Mouse (Mus musculus) forelimb bud, embryonic 11.5 days (tissue): ENCODE data around the gene H2afy.

Source experiments
- DNase-seq: peaks from one replicate; pipeline ENCODE4 v3.0.0-alpha.2; 2012; ENCODE audit warnings: low read depth, low spot score

The H2afy gene

DNA sequence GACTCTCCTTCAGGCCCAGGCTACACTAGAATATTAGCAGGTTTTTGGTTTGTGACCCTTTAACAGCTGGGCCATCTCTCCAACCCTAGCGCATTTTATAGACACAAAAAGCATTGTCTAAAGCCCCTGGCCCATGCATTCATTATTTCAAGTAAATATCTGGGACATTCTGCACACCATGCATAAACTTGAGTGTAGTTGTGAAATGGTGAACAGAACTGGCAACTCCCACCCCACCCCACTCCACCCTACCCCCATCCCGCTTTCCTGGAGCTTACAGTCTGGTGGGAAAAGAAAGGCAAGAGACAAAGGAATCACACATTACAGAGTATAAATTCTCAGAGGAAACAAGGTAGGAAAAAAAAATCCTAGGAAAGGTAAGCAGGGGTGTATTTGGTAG lies at the start of gene H2afy:
H2afy (minus strand) TSS at position 162 of the 400 bp plus-strand sequence.
- no peak for DNase-seq

DNA sequence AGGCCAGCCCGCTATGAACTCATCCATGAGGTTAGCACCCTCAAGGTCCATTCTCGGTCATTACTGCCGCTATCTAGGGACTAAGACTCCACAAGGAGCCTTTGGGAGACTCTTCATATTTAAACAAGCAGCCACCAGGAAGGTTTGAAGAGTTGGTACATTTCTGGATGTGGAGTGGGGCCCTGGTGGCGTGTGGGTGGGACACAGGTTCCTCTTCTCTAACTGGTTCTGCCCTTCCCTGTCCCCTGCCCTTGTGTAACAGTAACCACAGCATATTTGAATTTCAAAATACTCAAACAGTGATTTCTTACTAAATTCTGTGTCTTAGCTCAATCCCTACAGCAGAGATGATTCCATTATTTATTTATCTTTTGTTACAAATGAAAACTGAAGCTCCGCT lies 47.5 kb upstream of the H2afy start:
- no peak for DNase-seq

DNA sequence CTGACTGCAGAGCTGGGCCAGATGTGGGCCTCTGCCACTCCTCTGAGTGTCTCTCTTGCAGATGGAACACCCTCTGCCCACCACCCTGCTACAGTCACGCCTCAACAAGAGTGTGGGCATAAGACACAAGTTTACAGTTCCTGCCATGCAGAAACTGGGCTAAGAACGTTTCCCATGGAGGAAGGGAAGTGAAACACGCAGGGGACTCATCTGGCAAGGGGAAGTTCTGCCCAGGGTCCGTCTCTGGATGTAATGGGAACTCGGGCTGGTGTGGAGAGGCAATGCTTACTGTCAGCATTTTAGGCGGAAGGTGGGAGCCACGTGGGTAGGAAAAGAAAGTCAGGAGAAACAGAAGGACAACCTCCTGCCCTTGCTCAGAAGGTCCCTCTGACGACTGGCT lies 45.3 kb upstream of the H2afy start:
- no peak for DNase-seq

DNA sequence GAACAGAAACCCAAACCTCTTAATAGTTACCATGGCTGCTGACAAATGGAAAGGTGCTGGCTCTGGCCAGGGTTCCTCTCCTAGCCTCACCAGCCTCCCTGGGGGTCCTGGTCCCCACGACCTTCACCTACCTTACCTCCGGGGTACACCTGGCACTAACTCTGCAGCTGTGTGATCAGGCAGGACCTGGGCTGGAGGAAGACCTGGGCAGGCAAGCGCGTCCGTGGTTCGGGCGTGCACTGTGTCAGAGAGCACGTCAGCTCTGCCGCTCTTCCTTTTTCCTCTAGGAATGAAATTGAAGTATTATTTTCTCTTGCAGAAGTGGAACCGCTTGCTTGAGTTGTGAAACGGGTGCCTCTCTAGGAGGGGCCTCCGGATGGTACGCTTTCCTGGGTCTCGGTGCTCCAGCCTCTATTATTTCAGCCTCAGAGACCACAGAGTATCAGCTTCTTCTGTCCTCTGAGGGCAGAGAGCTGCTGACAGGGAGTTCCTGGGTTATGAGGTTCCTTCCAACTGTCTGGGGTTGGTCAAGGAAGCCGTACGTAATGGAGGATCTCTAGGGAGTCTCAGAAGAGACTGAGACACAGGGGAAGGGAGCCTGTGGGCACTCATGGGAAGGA lies 42.4 kb upstream of the H2afy start, which contains the start of gene Tifab:
Tifab (minus strand) TSS at position 470 of the 620 bp plus-strand sequence.
- no peak for DNase-seq

DNA sequence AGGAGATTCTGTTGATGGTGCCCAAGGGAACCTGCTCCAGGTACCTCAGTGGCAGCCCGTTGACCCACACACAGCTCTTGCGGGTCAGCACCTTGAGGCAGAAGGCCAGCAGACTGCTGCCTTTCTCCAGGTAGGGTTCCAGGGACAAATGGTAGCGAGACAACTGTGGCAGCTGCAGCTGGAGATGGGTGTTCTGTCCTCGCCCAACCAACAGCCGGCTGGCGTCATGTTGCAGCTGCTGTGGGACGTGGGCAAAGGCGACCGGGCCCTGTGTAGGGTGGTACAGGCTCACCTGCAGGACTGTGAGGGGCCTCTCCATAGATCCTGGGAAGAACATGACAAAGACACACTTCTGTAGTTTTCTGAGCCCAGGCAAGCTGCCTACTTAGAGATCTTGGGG lies 40.1 kb upstream of the H2afy start:
- no peak for DNase-seq

DNA sequence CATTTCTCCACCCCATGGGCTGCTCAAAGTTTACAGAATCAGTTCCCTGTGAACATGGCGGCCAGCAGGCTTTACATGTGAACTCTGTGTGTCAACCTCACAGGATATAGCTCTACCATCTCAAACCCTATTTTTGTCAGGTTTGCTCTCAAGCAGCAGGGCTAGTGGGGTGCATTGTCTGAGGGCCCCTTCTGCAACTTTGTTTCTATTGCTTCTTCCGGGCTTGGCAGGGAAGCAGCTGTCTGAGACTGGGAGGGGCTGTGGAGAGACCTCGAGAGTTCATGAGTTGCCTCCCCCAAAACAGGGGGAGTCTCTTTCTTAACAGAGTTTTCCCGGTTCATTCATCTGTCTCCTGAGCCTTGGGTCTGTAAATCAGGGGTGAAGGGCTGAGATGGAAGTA lies 39.7 kb upstream of the H2afy start:
- DNase-seq = no peak

DNA sequence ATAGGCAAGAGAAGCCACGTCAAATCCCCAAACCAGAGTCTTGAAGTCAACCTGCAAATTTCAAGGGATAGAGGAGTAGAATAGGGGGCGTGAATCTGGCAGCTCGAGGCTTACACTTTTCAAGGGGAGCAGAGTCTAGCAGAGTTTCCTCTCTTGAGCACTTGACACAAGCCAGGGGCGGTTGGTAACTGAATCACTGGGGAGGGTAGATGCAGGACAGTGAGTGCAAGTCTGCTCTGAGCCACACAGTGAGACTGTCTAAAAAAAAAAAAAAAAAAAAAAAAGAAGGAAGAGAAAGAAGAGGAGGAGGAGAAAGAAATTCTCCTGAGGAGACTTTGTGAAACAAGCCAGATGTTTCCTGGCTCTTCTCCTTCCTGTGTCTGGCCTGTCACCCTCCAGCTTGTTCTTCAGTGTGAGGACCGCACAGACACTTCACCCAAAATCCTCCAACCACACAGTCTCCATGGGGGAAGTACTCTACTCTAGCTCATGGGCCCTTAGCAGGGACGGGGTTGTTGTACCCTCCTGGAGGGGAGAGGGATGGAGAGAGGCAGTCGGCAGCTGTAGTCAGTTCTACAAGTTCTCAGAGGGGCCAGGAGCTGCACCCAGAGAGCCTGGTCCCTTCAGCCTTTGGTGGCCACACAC lies 36.9 kb upstream of the H2afy start:
- no peak for DNase-seq

DNA sequence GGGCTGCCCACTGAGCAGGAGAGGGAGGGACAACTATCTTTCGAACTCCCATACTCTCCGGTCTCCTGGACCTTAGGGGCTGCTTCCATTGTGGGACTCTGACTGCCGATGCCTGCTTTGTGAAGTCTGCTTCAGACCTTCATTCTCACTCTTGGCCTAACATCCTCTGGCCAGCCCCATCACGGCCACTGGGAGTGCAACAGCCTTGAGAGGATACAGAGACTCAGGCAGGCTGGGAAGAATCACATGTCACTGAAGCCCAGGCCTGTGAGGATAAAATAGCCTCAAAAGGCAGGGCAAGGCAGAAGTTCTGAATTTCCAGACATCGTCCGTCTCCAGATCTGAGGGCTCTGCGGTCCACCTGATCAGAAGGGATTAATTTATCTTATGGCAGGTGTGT lies 35.9 kb upstream of the H2afy start:
- DNase-seq = no peak

DNA sequence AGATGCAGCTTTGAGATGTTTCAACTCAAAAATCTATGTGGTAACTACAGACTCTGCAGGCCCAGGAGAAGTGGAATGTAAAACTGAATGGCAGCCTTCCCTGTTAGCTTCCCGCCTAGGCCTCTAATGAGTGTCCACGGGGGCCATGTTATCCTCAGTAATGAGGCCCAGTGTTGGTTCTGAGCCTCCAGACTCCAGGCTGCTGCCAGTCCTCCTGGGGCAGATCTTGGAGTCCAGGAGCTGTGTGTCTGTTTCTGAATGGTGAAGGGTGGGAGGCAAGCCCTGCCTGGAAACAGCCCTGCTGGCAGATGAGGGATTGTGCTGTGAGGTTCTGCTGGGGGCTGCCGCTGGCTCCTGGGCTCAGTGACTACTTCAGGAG lies 32.2 kb upstream of the H2afy start:
- no peak for DNase-seq

DNA sequence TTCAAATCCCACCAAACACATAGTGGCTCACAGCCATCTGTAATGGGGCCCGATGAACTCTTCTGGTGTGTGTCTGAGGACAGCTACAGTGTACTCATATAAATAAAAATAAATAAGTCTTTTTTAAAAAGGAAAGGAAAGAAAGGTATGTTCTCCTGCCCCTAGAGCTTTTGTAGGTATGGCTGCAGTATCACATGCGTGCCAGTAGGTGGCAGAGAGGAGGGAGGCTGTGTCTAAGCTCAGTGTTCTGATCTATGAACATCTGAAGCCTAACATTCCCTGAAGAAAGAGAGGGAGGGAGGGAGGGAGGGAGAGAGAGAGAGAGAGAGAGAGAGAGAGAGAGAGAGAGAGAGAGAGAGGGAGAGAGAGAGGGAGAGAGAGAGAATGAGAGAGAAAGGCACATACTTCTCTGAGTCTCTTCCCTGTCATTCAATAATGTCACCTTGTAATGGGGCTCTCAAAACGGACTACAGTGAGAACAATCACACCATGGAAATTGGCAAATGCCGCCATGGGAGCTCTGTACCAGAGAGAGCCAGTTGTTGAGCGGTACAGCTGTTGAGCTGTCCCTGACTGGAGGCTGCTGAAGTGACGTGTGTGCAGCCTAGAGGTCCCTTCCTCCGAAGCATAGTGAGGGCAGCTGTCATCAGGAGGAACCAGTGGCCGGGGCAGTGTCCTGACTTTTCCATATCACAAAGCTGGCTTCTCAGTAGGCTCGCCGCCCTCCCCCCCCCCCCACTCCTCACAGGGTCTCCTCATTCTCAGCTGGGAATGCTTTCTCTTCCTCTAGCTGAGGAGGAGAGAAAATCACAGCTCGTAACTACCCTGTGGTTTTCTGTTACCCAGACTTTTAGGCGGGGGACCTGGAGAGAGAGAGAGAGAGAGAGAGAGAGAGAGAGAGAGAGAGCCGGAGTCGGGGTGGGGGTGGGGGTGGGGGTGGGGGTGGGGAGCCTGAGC lies 31.6 kb upstream of the H2afy start:
- peak; percentile 68 for DNase-seq

DNA sequence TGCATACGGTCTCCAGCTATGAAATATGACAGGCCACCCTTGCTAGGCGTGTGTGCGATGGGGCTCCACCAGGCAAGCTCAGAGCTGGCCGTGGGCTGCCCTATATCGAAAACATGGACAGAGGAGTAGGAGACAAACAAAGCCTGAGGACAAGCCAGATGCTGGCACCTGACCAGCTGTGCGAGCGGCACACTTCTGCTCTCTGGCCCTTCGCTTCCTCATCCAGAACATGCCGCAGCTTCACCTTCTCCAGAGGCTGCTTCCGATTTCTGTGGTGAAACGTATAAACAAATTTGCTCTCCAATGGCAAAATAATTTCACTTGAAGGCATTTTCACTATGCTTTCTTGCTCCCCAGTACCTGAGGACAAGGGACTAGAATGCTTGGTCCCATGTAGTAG lies 29.4 kb upstream of the H2afy start:
- no peak for DNase-seq

DNA sequence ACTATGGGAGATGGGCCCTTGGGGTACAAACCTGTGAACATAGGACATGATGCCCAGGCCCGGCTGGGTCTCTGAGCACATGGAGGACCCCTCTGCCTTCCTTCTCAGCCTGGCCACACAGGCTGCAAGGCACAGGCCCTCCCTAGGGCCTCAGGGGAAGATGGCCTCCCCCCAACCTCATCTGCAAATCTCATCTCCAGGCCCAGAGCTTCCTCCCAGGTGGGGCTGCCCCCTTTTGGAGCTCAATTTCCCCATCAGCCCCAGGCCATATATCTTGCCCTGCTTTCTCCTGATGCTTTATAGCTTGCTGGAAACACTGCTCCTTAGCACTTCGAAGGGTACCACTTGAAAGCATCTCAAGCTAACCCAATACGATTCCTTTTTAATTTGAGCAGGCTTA lies 28.2 kb upstream of the H2afy start:
- DNase-seq = peak; percentile 68

DNA sequence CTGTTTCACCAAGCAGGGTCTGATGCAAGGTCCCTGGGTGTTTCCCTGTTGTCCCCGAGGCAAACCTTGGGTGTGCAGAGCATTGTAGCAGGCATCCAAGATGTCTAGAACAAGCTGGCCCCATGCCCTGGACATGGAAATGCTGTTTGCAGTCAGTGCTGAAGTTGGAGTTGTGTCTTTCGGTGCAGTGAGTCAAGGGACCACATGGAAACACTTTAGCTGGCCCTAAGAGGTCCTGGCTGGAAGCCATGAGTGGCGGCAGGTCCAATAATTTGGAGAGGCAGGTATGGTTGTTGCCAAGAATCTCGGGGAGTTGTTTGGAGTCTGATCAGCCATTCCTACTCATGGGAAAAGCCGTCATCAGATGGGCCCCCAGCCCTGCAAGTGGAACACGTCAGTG lies 27.6 kb upstream of the H2afy start:
- no peak for DNase-seq

DNA sequence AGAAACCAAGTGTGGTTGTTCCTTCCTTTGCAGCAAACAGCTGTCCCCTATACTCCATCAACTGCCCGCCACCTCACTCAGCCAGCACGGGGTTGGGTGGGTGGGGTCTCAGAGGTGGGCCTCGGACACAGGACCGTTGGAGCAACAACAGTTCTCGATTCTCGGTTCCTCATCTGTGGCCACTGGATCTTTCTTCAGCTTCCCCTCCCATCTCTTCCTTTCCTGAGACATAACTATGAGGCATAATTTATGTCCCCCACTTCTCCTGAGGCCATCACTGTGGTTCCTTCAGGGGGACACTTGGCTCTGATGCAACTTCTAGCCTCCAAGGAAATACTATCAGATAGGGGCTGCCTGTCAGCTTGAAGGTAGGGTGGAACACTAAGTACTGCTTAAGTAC lies 26.7 kb upstream of the H2afy start:
- no peak for DNase-seq

DNA sequence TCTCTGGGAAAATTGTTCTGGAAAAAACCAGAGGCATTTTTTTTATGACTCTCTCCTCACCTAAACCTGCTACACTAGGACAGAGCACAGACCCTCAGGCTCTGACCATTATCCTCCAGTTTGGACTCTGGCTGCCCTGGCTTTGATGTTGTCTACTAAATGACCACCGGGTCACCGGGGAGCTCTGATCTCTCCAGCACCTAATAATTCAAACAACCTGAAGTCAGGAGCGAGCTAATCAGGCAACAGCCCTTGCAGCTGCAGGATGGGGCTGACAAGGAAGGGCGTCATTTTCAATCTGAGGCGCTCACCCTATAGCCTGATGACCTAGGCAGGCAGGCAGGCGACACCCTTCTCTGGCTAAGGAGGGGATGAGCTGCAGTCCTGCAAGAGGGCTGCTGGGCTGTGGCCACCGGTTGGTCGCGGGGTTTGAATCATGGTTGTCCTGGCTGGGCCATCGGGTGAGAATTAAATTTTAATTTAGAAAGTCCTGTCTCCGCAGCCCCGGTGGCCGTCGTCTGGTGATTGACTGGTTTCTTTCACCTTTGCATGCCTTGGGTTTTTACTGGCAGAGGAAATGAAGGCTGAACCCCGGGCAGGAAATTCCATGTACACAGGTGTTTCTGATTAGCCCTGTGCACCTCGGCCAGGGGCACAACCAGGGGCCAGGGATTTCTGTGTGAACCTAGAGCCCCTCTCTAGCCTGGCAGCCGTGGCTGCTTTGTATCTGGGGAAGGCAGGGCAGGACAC lies 23.6 kb upstream of the H2afy start:
- DNase-seq = peak; percentile 93

DNA sequence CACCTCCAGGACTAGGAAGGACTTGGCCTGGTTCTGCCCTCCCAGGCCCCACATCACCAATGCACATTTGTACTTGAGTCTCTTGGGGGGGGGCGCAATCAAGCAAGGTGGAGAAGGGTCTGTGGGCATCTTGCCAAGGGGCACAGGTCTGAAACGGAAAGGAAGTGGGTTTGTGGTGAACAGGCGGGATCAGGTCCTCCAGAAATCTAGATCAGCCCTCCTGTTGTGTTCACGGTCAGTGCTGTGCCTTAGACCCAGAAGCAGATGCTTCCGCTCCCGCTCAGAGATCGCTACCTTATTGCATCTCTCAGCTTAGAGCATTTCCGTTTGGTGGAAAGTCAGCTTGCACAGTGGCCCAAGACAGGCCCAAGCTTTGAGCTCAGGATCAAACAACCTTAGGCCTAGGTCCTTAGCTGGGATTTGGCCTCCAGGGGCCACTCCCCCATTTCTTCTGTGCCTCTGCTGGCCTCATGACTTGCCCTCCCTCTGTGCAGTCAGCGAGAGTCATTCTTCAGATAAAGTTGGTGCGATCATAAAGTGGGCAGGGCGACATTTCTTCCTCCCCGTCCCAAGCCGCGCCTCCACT lies 22.9 kb upstream of the H2afy start:
- no peak for DNase-seq

DNA sequence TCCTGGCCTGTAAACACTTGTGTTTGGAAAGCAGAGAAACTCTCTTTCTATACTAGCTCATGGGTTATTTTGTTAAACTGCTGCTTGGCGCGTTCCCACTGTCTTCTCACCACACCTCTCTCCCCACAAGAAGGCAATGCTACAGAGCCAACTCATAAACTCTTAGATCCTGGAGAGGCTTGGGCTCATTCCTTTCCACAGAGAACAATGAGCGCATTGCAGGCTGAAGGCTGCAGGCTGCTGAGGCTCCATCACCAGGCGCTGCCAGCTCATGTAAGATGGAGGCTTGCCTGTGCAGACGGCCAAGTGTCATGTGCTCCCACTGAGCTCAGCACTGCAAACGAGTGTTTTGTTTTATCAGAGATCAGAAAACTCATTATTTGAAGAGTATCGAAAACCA lies 19.5 kb upstream of the H2afy start:
- DNase-seq = no peak

DNA sequence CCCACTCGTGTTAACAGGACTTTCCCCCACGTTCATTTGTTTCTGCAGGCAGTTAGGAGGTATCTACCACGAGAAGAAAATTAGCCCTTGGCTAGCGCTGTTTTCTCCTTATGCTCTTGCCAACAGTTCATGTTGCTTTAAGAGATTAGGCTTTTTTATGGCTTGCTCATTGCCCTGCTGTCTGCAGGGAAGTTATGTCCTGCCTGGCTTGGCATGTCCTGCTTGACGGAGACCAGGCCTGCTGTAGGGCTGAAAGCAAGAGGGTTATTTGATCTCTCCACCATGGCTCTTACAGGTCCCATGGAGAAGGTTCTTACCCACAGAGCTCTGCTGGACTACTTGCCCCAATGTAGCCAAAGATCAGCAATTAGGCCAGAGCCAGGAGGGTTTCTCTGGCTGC lies 18.9 kb upstream of the H2afy start:
- no peak for DNase-seq

DNA sequence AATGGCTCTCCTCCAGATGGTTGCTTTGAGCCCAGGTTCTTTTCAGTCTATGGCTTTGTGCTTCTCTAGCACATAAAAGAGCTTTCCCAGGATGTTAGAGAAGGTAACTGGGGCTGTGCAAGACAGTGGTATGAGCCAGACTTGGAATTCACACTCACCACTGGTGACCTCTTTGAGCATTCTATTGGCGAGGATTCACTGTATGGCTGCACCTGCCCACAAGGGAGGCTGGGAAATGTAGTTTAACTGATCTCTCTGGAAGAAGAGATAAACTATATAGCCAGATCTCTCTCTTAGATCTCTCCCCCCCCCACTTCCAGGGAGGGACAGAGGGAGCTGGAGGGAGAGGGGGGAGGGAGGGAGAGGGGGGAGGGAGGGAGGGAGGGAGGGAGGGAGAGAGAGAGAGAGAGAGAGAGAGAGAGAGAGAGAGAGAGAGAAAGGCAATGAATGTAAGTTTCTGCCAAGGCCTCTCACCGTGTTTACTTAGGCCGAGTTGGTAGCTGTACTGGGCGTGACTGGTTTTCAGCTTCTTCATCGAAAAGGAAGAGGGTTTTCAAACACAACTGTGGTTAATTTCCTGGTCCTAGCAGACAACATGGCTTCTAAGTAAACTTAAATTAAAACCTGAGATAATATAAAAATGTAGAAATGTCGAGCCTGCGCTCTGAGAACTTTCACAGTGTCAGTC lies 16.8 kb upstream of the H2afy start:
- no peak for DNase-seq

DNA sequence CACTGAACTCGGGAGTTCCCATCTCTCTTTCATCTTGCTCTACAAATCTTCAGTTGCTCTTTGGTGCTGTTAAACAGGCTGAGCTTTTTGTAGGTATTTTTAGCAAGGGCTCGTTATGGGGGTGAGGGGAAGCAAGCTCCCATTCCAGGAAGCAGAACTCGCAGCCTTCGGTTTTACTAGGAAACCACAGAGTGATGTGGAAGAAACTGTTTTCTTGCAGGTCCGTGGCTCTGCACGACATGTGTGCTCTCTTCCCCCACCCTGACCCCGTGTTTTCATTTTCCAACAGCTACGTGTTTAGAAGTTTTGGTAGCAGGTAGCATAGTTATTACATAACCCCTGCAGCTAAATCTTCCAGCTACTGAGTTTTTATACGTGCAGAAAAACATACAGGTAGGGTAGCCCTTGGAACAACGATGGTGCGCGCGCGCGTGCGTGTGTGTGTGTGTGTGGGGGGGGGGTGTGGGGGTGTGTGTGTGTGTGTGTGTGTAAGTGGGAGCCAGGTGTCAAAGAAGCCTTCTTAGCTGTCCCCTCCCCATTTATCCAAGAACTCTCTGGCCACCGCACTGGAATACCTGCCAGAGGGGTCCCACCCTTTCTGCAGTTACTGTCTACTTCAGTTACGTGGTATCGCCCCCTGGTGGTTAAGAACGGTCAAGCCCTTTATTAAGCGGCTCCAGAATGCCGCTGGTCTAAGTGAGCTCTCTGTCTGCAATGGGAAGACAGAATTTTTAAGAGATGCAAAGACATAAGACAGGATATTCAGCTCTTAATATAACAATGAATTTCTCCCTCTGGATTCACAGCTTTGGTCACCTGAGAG lies 15.5 kb upstream of the H2afy start:
- peak; percentile 89 for DNase-seq
